Mouse (Mus musculus): ENCODE data around the gene Fam183b. TPM values are rescaled to one million over a fixed set of nuclear protein-coding genes. Genes with fewer than 3 reads are reported as not detected.

Gene Fam183b
- polyA plus RNA-seq, 1 experiment from 2014 or later = 0.35 TPM

- no peak overlapping the region for H3K4me3 ChIP-seq (replicated peaks)
- H3K27ac ChIP-seq = no peak overlapping the region
- no peak overlapping the region for H3K4me2 ChIP-seq
- 67% methylated on average over 4 of the region's 4 CpGs for WGBS
- H3K9ac ChIP-seq = no peak overlapping the region
- H3K4me1 ChIP-seq = 0 out of 2 replicates have a peak, but pooled peaks cover 10% of the 10 kb centered on the region
- no peaks in the 10 kb centered on the region for H3K27me3 ChIP-seq
- no peak for ATAC-seq (replicated peaks; ENCODE audit: low FRiP score)
- H3K36me3 ChIP-seq = no peaks in the 10 kb centered on the region
- H3K9me3 ChIP-seq (replicated peaks) = no peaks in the 10 kb centered on the region
These were observed 2.1 kb upstream of the Fam183b start for GRCm38 (mm10) chr11:58803871-58804270.

GRCm38 (mm10) chr11:58799747-58800146, 2.0 kb downstream of the Fam183b start:
- Histone ChIP-seq H3K27ac (no peak overlapping the region), H3K9ac (no peak overlapping the region), H3K9me3 (replicated peaks) (no peaks in the 10 kb centered on the region), H3K4me3 (replicated peaks) (no peak overlapping the region), H3K4me1 (0 out of 2 replicates have a peak, but pooled peaks cover 10% of the 10 kb centered on the region), H3K4me2 (no peak overlapping the region), H3K27me3 (no peaks in the 10 kb centered on the region), H3K36me3 (no peaks in the 10 kb centered on the region)
- 73% methylated on average over 5 of the region's 5 CpGs for WGBS
- ATAC-seq (replicated peaks; ENCODE audit: low FRiP score) = no peak

GRCm38 (mm10) chr11:58796850-58797249, 4.9 kb downstream of the Fam183b start:
- Histone ChIP-seq H3K4me2 (no peak overlapping the region), H3K36me3 (no peaks in the 10 kb centered on the region), H3K4me1 (0 out of 2 replicates have a peak, but pooled peaks cover 3% of the 10 kb centered on the region), H3K27ac (no peak overlapping the region), H3K27me3 (no peaks in the 10 kb centered on the region), H3K4me3 (replicated peaks) (no peak overlapping the region), H3K9me3 (replicated peaks) (no peaks in the 10 kb centered on the region), H3K9ac (no peak overlapping the region)
- ATAC-seq (replicated peaks; ENCODE audit: low FRiP score) = no peak
- WGBS = 73% methylated on average over 7 of the region's 7 CpGs

GRCm38 (mm10) chr11:58795856-58796255, 5.9 kb downstream of the Fam183b start:
- WGBS = 89% methylated on average over 2 of the region's 2 CpGs
- Histone ChIP-seq H3K4me3 (replicated peaks) (no peak overlapping the region), H3K4me2 (no peak overlapping the region), H3K27me3 (no peaks in the 10 kb centered on the region), H3K36me3 (no peaks in the 10 kb centered on the region), H3K4me1 (no peaks in the 10 kb centered on the region), H3K27ac (no peak overlapping the region), H3K9ac (no peak overlapping the region), H3K9me3 (replicated peaks) (no peaks in the 10 kb centered on the region)
- no peak for ATAC-seq (replicated peaks; ENCODE audit: low FRiP score)

- 72% methylated on average over 6 of the region's 6 CpGs for WGBS
- Histone ChIP-seq H3K4me3 (replicated peaks) (no peak overlapping the region), H3K4me1 (no peaks in the 10 kb centered on the region), H3K4me2 (no peak overlapping the region), H3K9ac (no peak overlapping the region), H3K27me3 (no peaks in the 10 kb centered on the region), H3K36me3 (no peaks in the 10 kb centered on the region), H3K9me3 (replicated peaks) (no peaks in the 10 kb centered on the region), H3K27ac (no peak overlapping the region)
- ATAC-seq (replicated peaks; ENCODE audit: low FRiP score) = no peak
These were observed 11.1 kb downstream of the Fam183b start for GRCm38 (mm10) chr11:58790646-58791045.

- H3K36me3 ChIP-seq = no peaks in the 10 kb centered on the region
- no peak overlapping the region for H3K4me2 ChIP-seq
- no peak overlapping the region for H3K27ac ChIP-seq
- no peaks in the 10 kb centered on the region for H3K4me1 ChIP-seq
- WGBS = 44% methylated on average over 2 of the region's 2 CpGs
- no peaks in the 10 kb centered on the region for H3K9me3 ChIP-seq (replicated peaks)
- H3K27me3 ChIP-seq = no peaks in the 10 kb centered on the region
- ATAC-seq (replicated peaks; ENCODE audit: low FRiP score) = no peak
- no peak overlapping the region for H3K9ac ChIP-seq
- H3K4me3 ChIP-seq (replicated peaks) = no peak overlapping the region
These were observed 11.7 kb downstream of the Fam183b start for GRCm38 (mm10) chr11:58790053-58790452.

- no peak overlapping the region for H3K4me3 ChIP-seq (replicated peaks)
- no peaks in the 10 kb centered on the region for H3K27me3 ChIP-seq
- H3K4me2 ChIP-seq = no peak overlapping the region
- 36% methylated on average over 3 of the region's 3 CpGs for WGBS
- H3K9me3 ChIP-seq (replicated peaks) = no peaks in the 10 kb centered on the region
- no peak for ATAC-seq (replicated peaks; ENCODE audit: low FRiP score)
- H3K36me3 ChIP-seq = no peaks in the 10 kb centered on the region
- no peak overlapping the region for H3K27ac ChIP-seq
- no peaks in the 10 kb centered on the region for H3K4me1 ChIP-seq
- H3K9ac ChIP-seq = no peak overlapping the region
These were observed 12.2 kb downstream of the Fam183b start for GRCm38 (mm10) chr11:58789532-58789931.

- Histone ChIP-seq H3K4me1 (no peaks in the 10 kb centered on the region), H3K27me3 (no peaks in the 10 kb centered on the region), H3K4me3 (replicated peaks) (no peak overlapping the region), H3K9ac (no peak overlapping the region), H3K36me3 (no peaks in the 10 kb centered on the region), H3K27ac (no peak overlapping the region), H3K4me2 (no peak overlapping the region), H3K9me3 (replicated peaks) (no peaks in the 10 kb centered on the region)
- ATAC-seq (replicated peaks; ENCODE audit: low FRiP score) = no peak
- WGBS = 74% methylated on average over 8 of the region's 8 CpGs
These were observed 13.4 kb downstream of the Fam183b start for GRCm38 (mm10) chr11:58788346-58788745.

- Histone ChIP-seq H3K9ac (no peak overlapping the region), H3K27ac (no peak overlapping the region), H3K4me3 (replicated peaks) (no peak overlapping the region), H3K9me3 (replicated peaks) (no peaks in the 10 kb centered on the region), H3K36me3 (no peaks in the 10 kb centered on the region), H3K27me3 (no peaks in the 10 kb centered on the region), H3K4me1 (no peaks in the 10 kb centered on the region), H3K4me2 (no peak overlapping the region)
- WGBS = 91% methylated on average over 10 of the region's 10 CpGs
- ATAC-seq (replicated peaks; ENCODE audit: low FRiP score) = no peak
These were observed 14.1 kb downstream of the Fam183b start for GRCm38 (mm10) chr11:58787651-58788050.

GRCm38 (mm10) chr11:58784182-58784581, 17.6 kb downstream of the Fam183b start:
- no peak overlapping the region for H3K27ac ChIP-seq
- no peaks in the 10 kb centered on the region for H3K27me3 ChIP-seq
- H3K4me3 ChIP-seq (replicated peaks) = no peak overlapping the region
- no peak overlapping the region for H3K4me2 ChIP-seq
- H3K36me3 ChIP-seq = no peaks in the 10 kb centered on the region
- H3K4me1 ChIP-seq = no peaks in the 10 kb centered on the region
- H3K9ac ChIP-seq = no peak overlapping the region
- no peaks in the 10 kb centered on the region for H3K9me3 ChIP-seq (replicated peaks)
- WGBS = 82% methylated on average over 2 of the region's 2 CpGs
- ATAC-seq (replicated peaks; ENCODE audit: low FRiP score) = no peak

GRCm38 (mm10) chr11:58782480-58783089, 19.2 kb downstream of the Fam183b start, which contains the start of gene Olfr314:
Gene Olfr314, plus strand, starts transcription at chr11:58782952.
- no peak for ATAC-seq (replicated peaks; ENCODE audit: low FRiP score)
- H3K27me3 ChIP-seq = no peaks in the 10 kb centered on the region
- 71% methylated on average over 6 of the region's 6 CpGs for WGBS

GRCm38 (mm10) chr11:58772888-58773287, 28.9 kb downstream of the Fam183b start, which contains the start of gene Olfr315:
Gene Olfr315, plus strand, starts transcription at chr11:58773188.
- H3K4me3 ChIP-seq (replicated peaks) = no peak within 1 kb of the TSS
- H3K27me3 ChIP-seq = no peaks in the 10 kb centered on the region
- ATAC-seq (replicated peaks; ENCODE audit: low FRiP score) = no peak
- H3K27ac ChIP-seq = no peak within 1 kb of the TSS
- H3K4me2 ChIP-seq = no peak within 1 kb of the TSS
- no peaks in the 10 kb centered on the region for H3K36me3 ChIP-seq
- no peaks in the 10 kb centered on the region for H3K9me3 ChIP-seq (replicated peaks)
- no peaks in the 10 kb centered on the region for H3K4me1 ChIP-seq
- no peak within 1 kb of the TSS for H3K9ac ChIP-seq

More at GRCm38 (mm10) chr11:58782480-58783089, 19.2 kb downstream of the Fam183b start, which contains the start of gene Olfr314:
- H3K4me1 ChIP-seq = no peaks in the 10 kb centered on the region
- H3K4me2 ChIP-seq = no peak within 1 kb of the TSS
- H3K9ac ChIP-seq = no peak within 1 kb of the TSS
- H3K36me3 ChIP-seq = no peaks in the 10 kb centered on the region
- no peaks in the 10 kb centered on the region for H3K9me3 ChIP-seq (replicated peaks)
- no peak within 1 kb of the TSS for H3K27ac ChIP-seq
- H3K4me3 ChIP-seq (replicated peaks) = no peak within 1 kb of the TSS

- H3K4me1 ChIP-seq = no peaks in the 10 kb centered on the region
- H3K27me3 ChIP-seq = no peaks in the 10 kb centered on the region
- H3K4me2 ChIP-seq = no peak within 1 kb of the TSS
- H3K9ac ChIP-seq = no peak within 1 kb of the TSS
- no peak within 1 kb of the TSS for H3K4me3 ChIP-seq (replicated peaks)
- WGBS = 88% methylated on average over 2 of the region's 2 CpGs
- no peaks in the 10 kb centered on the region for H3K9me3 ChIP-seq (replicated peaks)
- H3K36me3 ChIP-seq = no peaks in the 10 kb centered on the region
- no peak within 1 kb of the TSS for H3K27ac ChIP-seq
- no peak for ATAC-seq (replicated peaks; ENCODE audit: low FRiP score)
These were observed 49.3 kb downstream of the Fam183b start, which contains the start of gene Olfr316 for GRCm38 (mm10) chr11:58752434-58752833. Gene Olfr316, plus strand, starts transcription at chr11:58752734.

Measured in kidney, embryonic 15.5 days (tissue).